Mouse (Mus musculus) liver, adult 2 months (tissue): Measurements from ENCODE around the gene Igf2. TPM values are rescaled to one million over a fixed set of nuclear protein-coding genes. Genes with fewer than 3 reads are reported as not detected.

Experiments
- DNase-seq: peaks from one replicate; pipeline ENCODE4 v3.0.0-alpha.2; 2011; ENCODE audit warnings: low read depth, low spot score; ENCODE audit errors: extremely low read depth
- H3K27ac ChIP-seq: fragments of 200-500 bp; replicated peaks from 2 replicates; pipeline ENCODE4 v1.5.1; 2012; ENCODE audit warnings: low read depth, mild to moderate bottlenecking, control low read depth, inconsistent platforms, low read length; ENCODE audit not compliant: insufficient read depth
- H3K27me3 ChIP-seq: fragments of 200-500 bp; 2 replicates; pipeline ENCODE4 v1.6.1; 2012; ENCODE audit warnings: mild to moderate bottlenecking, moderate library complexity, low read length, inconsistent platforms; ENCODE audit not compliant: control insufficient read depth, insufficient read depth
- H3K36me3 ChIP-seq: fragments of 200-500 bp; 2 replicates; pipeline ENCODE4 v1.6.1; 2012; ENCODE audit warnings: low read length, inconsistent platforms; ENCODE audit not compliant: control insufficient read depth, insufficient read depth
- H3K4me1 ChIP-seq: fragments of 200-500 bp; 2 replicates; pipeline ENCODE4 v1.6.1; 2011; ENCODE audit warnings: low read length; ENCODE audit not compliant: control insufficient read depth, insufficient read depth
- H3K4me3 ChIP-seq: fragments of 200-500 bp; 2 replicates; pipeline ENCODE4 v1.5.1; 2011; ENCODE audit warnings: low read depth, mild to moderate bottlenecking, control low read depth, low read length, moderate library complexity; ENCODE audit not compliant: insufficient read depth
- H3K79me2 ChIP-seq: fragments of 200-500 bp; 2 replicates; pipeline ENCODE4 v1.6.1; 2012; ENCODE audit warnings: inconsistent platforms, mild to moderate bottlenecking, low read length, moderate library complexity; ENCODE audit not compliant: control insufficient read depth, insufficient read depth
- H3K9ac ChIP-seq: fragments of 200-500 bp; 2 replicates; pipeline ENCODE4 v1.6.1; 2012; ENCODE audit warnings: low read depth, mild to moderate bottlenecking, control low read depth, inconsistent platforms, low read length
- CTCF ChIP-seq: fragments of 200-500 bp; IDR thresholded peaks from 2 replicates; pipeline ENCODE4 v1.5.1; 2011; ENCODE audit warnings: low read depth, low read length, control low read depth
- POLR2A ChIP-seq: fragments of 200-500 bp; IDR thresholded peaks from 2 replicates; pipeline ENCODE4 v1.6.1; 2011; ENCODE audit warnings: low read length, control low read depth; ENCODE audit not compliant: insufficient read depth; ENCODE audit errors: extremely low read depth
- WGBS: fragments of 180-500 bp; shearing (Covaris S2); methylation state at CpG from one replicate; pipeline ENCODE4 v1.1.7; 2018; 5-methylcytosine and 5-hydroxymethylcytosine counted together
- polyA plus RNA-seq: library from polyadenylated mRNA; depleted of rRNA; stranded (reverse); fragments of >200 nt; gene quantifications from 2 replicates; pipeline ENCODE4 v1.2.3, GENCODE M21; 2012
- total RNA-seq: library from RNA; depleted of rRNA; stranded (reverse); fragments of >200 nt; gene quantifications from 2 replicates; pipeline ENCODE4 v1.2.3, GENCODE M21; 2014

Gene Igf2
- total and polyA plus RNA-seq, 2 experiments: 0.37 to 1.2 TPM

GRCm38 (mm10) chr7:142675141-142675540 is 8.5 kb upstream of the Igf2 start:
- no peaks in the 10 kb centered on the region for H3K79me2 ChIP-seq
- no peak for DNase-seq
- no peaks in the 10 kb centered on the region for H3K36me3 ChIP-seq
- 66% methylated on average over 6 of the region's 6 CpGs for WGBS
- TF ChIP-seq CTCF: no peak
- TF ChIP-seq POLR2A: no peak
- H3K27ac ChIP-seq: no peak overlapping the region
- peaks cover 6% of the 10 kb centered on the region; the same call in 1 of the 2 replicates for H3K27me3 ChIP-seq
- peaks cover 1% of the 10 kb centered on the region; the same call in 1 of the 2 replicates for H3K4me1 ChIP-seq
- no peak overlapping the region for H3K4me3 ChIP-seq
- no peak overlapping the region for H3K9ac ChIP-seq

- peak; percentile 45 for DNase-seq
- no peaks in the 10 kb centered on the region for H3K4me1 ChIP-seq
- H3K9ac ChIP-seq: no peak overlapping the region
- WGBS: 22% methylated on average over 4 of the region's 4 CpGs
- peaks cover 26% of the 10 kb centered on the region for H3K27me3 ChIP-seq
- TF ChIP-seq CTCF (peak; percentile 49), POLR2A (no peak)
- no peaks in the 10 kb centered on the region for H3K79me2 ChIP-seq
- H3K36me3 ChIP-seq: no peaks in the 10 kb centered on the region
- no peak overlapping the region for H3K27ac ChIP-seq
- no peak overlapping the region for H3K4me3 ChIP-seq
Observed at GRCm38 (mm10) chr7:142672120-142672519, 5.5 kb upstream of the Igf2 start.

DNA sequence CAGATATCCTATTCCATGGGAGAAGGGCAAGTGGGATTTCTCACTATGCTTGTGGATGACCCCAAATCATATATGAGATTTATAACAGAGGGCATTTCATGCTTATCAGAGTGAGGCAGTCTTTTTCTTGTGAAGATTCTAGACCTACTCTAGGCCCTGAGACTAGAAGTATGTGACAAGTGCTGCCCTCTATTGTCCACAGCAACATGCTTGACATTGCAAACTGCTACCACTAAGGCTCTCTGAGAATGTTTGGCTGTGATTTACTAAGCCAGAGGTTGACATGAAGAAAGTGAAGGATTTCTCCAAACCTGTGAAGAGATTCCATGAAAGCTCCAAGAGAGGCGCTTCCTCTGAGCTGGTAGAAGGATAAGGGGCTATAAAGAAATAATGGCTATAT is 4.5 kb upstream of the Igf2 start:
- Histone ChIP-seq H3K36me3 (no peaks in the 10 kb centered on the region), H3K9ac (no peak overlapping the region), H3K27me3 (peaks cover 27% of the 10 kb centered on the region), H3K79me2 (no peaks in the 10 kb centered on the region), H3K27ac (no peak overlapping the region), H3K4me3 (no peak overlapping the region), H3K4me1 (no peaks in the 10 kb centered on the region)
- DNase-seq: no peak
- no peak for TF ChIP-seq POLR2A
- no peak for TF ChIP-seq CTCF
- 95% methylated on average over 1 of the region's 1 CpGs for WGBS

- 82% methylated on average over 23 of the region's 23 CpGs for WGBS
- DNase-seq: no peak
- no peak within 1 kb of the TSS for H3K4me3 ChIP-seq
Observed at GRCm38 (mm10) chr7:142669751-142670625, 3.4 kb upstream of the Igf2 start, which contains the start of gene Gm49394. TSS of gene Gm49394 (minus strand) at chr7:142669942.

DNA sequence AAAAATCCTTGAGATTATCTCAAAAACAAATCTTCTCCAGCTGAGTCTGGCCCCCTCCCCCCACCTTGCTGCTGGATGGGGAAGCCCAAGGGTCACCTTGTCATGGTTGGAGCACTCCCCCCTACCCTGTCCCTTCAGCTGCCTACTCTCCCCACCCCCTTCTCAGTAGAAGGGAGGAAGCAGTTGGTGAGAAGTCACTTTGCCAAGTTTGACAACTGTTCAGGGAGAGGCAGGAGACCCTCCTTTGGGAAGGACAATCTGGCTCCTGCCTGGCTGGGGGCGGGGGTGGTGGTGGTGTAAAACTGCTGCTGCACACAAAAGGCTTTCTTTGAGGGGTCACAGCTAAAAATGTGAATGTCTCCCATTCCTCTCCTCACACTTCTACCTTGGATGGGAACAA is 1.7 kb upstream of the Igf2 start:
- no peak for DNase-seq
- no peak overlapping the region for H3K4me3 ChIP-seq
- no peaks in the 10 kb centered on the region for H3K36me3 ChIP-seq
- no peak overlapping the region for H3K27ac ChIP-seq
- no peaks in the 10 kb centered on the region for H3K4me1 ChIP-seq
- WGBS: 96% methylated on average over 1 of the region's 1 CpGs
- TF ChIP-seq POLR2A (no peak), CTCF (no peak)
- H3K79me2 ChIP-seq: no peaks in the 10 kb centered on the region
- H3K27me3 ChIP-seq: peaks cover 42% of the 10 kb centered on the region
- no peak overlapping the region for H3K9ac ChIP-seq

More at GRCm38 (mm10) chr7:142669751-142670625, 3.4 kb upstream of the Igf2 start, which contains the start of gene Gm49394:
- Histone ChIP-seq H3K27ac (no peak within 1 kb of the TSS), H3K4me1 (no peaks in the 10 kb centered on the region), H3K27me3 (peaks cover 33% of the 10 kb centered on the region), H3K79me2 (no peaks in the 10 kb centered on the region), H3K36me3 (no peaks in the 10 kb centered on the region), H3K9ac (no peak within 1 kb of the TSS)
- TF ChIP-seq POLR2A (no peak), CTCF (no peak)

GRCm38 (mm10) chr7:142667521-142667920 is 905 bp upstream of the Igf2 start:
- Histone ChIP-seq H3K9ac (no peak overlapping the region), H3K27me3 (peaks cover 42% of the 10 kb centered on the region), H3K4me1 (no peaks in the 10 kb centered on the region), H3K27ac (no peak overlapping the region), H3K36me3 (no peaks in the 10 kb centered on the region), H3K79me2 (no peaks in the 10 kb centered on the region), H3K4me3 (no peak overlapping the region)
- TF ChIP-seq CTCF (no peak), POLR2A (no peak)
- no peak for DNase-seq
- WGBS: 99% methylated on average over 18 of the region's 18 CpGs
